ENCODE assay signal across 8 mouse cellular contexts in the genomic region with DNA sequence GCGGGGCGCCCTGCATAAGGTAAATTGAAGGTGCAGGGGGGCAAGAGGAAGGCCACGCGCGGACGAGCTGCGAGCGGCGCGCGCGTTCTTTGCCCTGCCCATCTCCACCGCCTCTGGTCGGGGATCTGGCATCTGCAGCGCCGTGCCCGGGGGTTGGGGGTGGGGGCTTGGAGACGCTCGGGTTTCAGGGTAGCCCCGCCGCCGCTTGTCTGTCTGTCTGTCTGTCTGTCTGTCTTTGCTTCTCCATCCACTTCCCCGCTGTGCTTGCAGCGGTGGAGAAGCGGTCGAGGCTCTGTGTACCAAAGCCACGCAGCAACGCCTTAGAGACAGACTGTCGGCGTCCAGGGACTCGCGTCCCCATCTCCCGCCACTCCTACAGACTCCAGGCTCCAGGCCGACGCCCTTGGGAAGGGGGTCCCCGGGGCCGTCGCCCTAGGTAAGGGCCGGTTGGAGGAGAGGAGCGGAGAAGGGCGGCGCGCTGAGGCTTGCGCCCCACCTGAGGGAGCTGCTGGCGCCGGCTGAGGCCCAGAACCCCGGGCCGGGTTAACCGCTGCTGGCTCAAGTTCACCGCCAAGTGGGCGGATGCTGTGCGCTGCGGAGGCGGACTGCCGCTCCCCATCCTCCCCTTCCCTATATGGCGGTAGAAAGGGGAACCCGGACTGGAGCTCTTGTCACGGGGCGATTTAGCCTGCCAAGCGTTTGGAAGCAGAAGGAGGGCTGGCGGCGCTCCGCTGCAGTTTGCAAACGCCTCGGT. TPM values are rescaled to one million over a fixed set of nuclear protein-coding genes. Genes with fewer than 3 reads are reported as not detected.
DNase-seq lines count a peak whose midpoint lies in the region; ATAC-seq and TF ChIP-seq lines count a peak whose summit lies in the region.

No protein-coding gene starts in this region.

- H3K79me2 ChIP-seq in macrophage (ENCODE audit: inconsistent target), result peaks cover 47% of the 10 kb centered on the region

- peak overlapping the region; percentile 93 for H3K9ac ChIP-seq in hindbrain, postnatal 0 days (replicated peaks; ENCODE audit: low read length)

- no peaks in the 10 kb centered on the region for H3K36me3 ChIP-seq in hindbrain, postnatal 0 days (ENCODE audit: insufficient read depth, low read length)
- H3K36me3 ChIP-seq in macrophage (ENCODE audit: inconsistent target), result no peaks in the 10 kb centered on the region

- peak; percentile 3; the same call in 1 of the 2 replicates for TF ChIP-seq CTCF in gastrocnemius, adult 2 months (IDR thresholded peaks at IDR 0.05)
- TF ChIP-seq CTCF in hindbrain, postnatal 0 days (IDR thresholded peaks at IDR 0.05; ENCODE audit: low read depth), result peak; percentile 18; the same call in 1 of the 2 replicates
- TF ChIP-seq CTCF in left cerebral cortex, adult 2 months (IDR thresholded peaks at IDR 0.05), result no peak; the same call in 1 of the 2 replicates

- peak overlapping the region; percentile 65 for H3K4me2 ChIP-seq in hindbrain, postnatal 0 days (ENCODE audit: low read depth, low read length)

- peaks cover 11% of the 10 kb centered on the region for H3K4me1 ChIP-seq in hindbrain, postnatal 0 days (ENCODE audit: insufficient read depth, low read length)

- WGBS in hindbrain, postnatal 0 days, result under 1% methylated on average over 63 of the region's 65 CpGs
- WGBS in macrophage (ENCODE audit: missing documents), result 2% methylated on average over 52 of the region's 65 CpGs

- H3K27me3 ChIP-seq in hindbrain, postnatal 0 days (ENCODE audit: insufficient read depth, low read length), result no peaks in the 10 kb centered on the region

- peak overlapping the region; percentile 96 for H3K27ac ChIP-seq in gastrocnemius, adult 2 months
- H3K27ac ChIP-seq in hindbrain, postnatal 0 days, result peak overlapping the region; percentile 97
- H3K27ac ChIP-seq in left cerebral cortex, adult 2 months, result peak overlapping the region; percentile 99
- peak overlapping the region; percentile 81 for H3K27ac ChIP-seq in macrophage

- DNase-seq in ZHBTc4 (ENCODE audit: low read depth, low spot score), result peak; percentile 75
- peak; percentile 92 for DNase-seq in gastrocnemius, adult 2 months
- peak; percentile 86 for DNase-seq in hindbrain, postnatal 0 days (ENCODE audit: low spot score)
- peak; percentile 82 for DNase-seq in left cerebral cortex, adult 2 months (ENCODE audit: extremely low spot score in 1 of 2, low spot score in 2 of 2)
- peak; percentile 46 for DNase-seq in retina, postnatal 7 days (ENCODE audit: low read depth, low spot score)
- DNase-seq in urinary bladder, adult 18-20 months (ENCODE audit: low spot score in 2 of 2), result peak; percentile 75 to 81

- peak; percentile 84 for ATAC-seq in common myeloid progenitor, adult 5-6 weeks (replicated peaks; ENCODE audit: low read depth, poor library complexity, severe bottlenecking)
- peak; percentile 84 for ATAC-seq in hindbrain, postnatal 0 days

- intact Hi-C loops in gastrocnemius, adult 2 months (cut with DNase I), result loop anchor here (1.0 to 5.0 kb wide), 2 partner anchors 31 to 65 kb away; no protein-coding TSS in a partner anchor
- intact Hi-C loops in left cerebral cortex, adult 2 months (cut with DNase I), result loop anchor here (1.0 to 10.0 kb wide), 4 partner anchors 32 to 732 kb away; partner anchors contain the start of genes AW549877 and Fbxo4

- H3K9me3 ChIP-seq in hindbrain, postnatal 0 days (ENCODE audit: low read length), result no peaks in the 10 kb centered on the region

- H3K4me3 ChIP-seq in gastrocnemius, adult 2 months, result peak overlapping the region; percentile 92
- H3K4me3 ChIP-seq in hindbrain, postnatal 0 days (ENCODE audit: low read length), result peak overlapping the region; percentile 92
- H3K4me3 ChIP-seq in left cerebral cortex, adult 2 months, result peak overlapping the region; percentile 75
- H3K4me3 ChIP-seq in macrophage (ENCODE audit: inconsistent target), result peak overlapping the region; percentile 57

RNA-seq across cellular contexts. Expression of gene Oxct1, which starts 0.8 kb away (rescaled TPM):
- total RNA-seq in common myeloid progenitor, adult 5-6 weeks (2017), result 243 and 253 TPM in 2 replicates
- total RNA-seq in gastrocnemius, adult 2 months (2021), result 100 to 1,000 TPM; 266 to 585 TPM
- total RNA-seq in hindbrain, postnatal 0 days (2014; rRNA removed), result 226 and 314 TPM in 2 replicates
- polyA plus RNA-seq in hindbrain, postnatal 0 days (2015; fragmentation: Nextera tagmentation; extraction: Ambion mirVana), result 457 and 505 TPM in 2 replicates
- 100 to 1,000 TPM; 279 to 316 TPM for total RNA-seq in left cerebral cortex, adult 2 months (2021)
- 100 to 1,000 TPM in 16 of 26 experiments, 10 to 100 TPM in 10; 12.4 to 180 (median 116) TPM for total RNA-seq in macrophage (2018; cell fraction: chromatin; rRNA removed)
- 100 to 1,000 TPM in 25 of 26 experiments, 10 to 100 TPM in 1; 99.3 to 249 (median 143) TPM for total RNA-seq in macrophage (2018; cell fraction: cytosol; rRNA removed)
- 100 to 1,000 TPM in 9 of 26 experiments, 10 to 100 TPM in 17; 32.2 to 149 (median 86.6) TPM for total RNA-seq in macrophage (2018; cell fraction: nucleus; rRNA removed)
- 105 to 181 TPM (median 181 TPM) in 3 replicates for polyA plus RNA-seq in macrophage (2018)

RNA-seq across cellular contexts. Expression of gene AW549877, which starts 31.5 kb away (rescaled TPM):
- total RNA-seq in common myeloid progenitor, adult 5-6 weeks (2017), result 15.3 and 15.8 TPM in 2 replicates
- 10 to 100 TPM; 12.6 to 13.4 TPM for total RNA-seq in gastrocnemius, adult 2 months (2021)
- total RNA-seq in hindbrain, postnatal 0 days (2014; rRNA removed), result 30.0 and 30.2 TPM in 2 replicates
- 23.6 and 26.2 TPM in 2 replicates for polyA plus RNA-seq in hindbrain, postnatal 0 days (2015; fragmentation: Nextera tagmentation; extraction: Ambion mirVana)
- total RNA-seq in left cerebral cortex, adult 2 months (2021), result 10 to 100 TPM; 46.6 to 47.1 TPM
- 100 to 1,000 TPM in 14 of 26 experiments, 10 to 100 TPM in 12; 61.5 to 189 (median 101) TPM for total RNA-seq in macrophage (2018; cell fraction: chromatin; rRNA removed)
- total RNA-seq in macrophage (2018; cell fraction: cytosol; rRNA removed), result 10 to 100 TPM; 16.2 to 37.2 (median 29.8) TPM
- 100 to 1,000 TPM in 8 of 26 experiments, 10 to 100 TPM in 18; 57.9 to 194 (median 86.7) TPM for total RNA-seq in macrophage (2018; cell fraction: nucleus; rRNA removed)
- polyA plus RNA-seq in macrophage (2018), result 16.8 to 41.7 TPM (median 25.7 TPM) in 3 replicates

RNA-seq across cellular contexts. Expression of gene Fbxo4, which starts 47.6 kb away (rescaled TPM):
- 9.8 and 19.3 TPM in 2 replicates for total RNA-seq in common myeloid progenitor, adult 5-6 weeks (2017)
- 1 to 10 TPM; 3.6 to 4.3 TPM for total RNA-seq in gastrocnemius, adult 2 months (2021)
- total RNA-seq in hindbrain, postnatal 0 days (2014; rRNA removed), result 12.6 and 14.7 TPM in 2 replicates
- polyA plus RNA-seq in hindbrain, postnatal 0 days (2015; fragmentation: Nextera tagmentation; extraction: Ambion mirVana), result 11.2 and 11.7 TPM in 2 replicates
- total RNA-seq in left cerebral cortex, adult 2 months (2021), result 1 to 10 TPM; 7.8 to 8.1 TPM
- 10 to 100 TPM in 20 of 26 experiments, 1 to 10 TPM in 6; 6.2 to 38.3 (median 17.2) TPM for total RNA-seq in macrophage (2018; cell fraction: chromatin; rRNA removed)
- total RNA-seq in macrophage (2018; cell fraction: cytosol; rRNA removed), result 10 to 100 TPM; 11.3 to 18.3 (median 15.4) TPM
- total RNA-seq in macrophage (2018; cell fraction: nucleus; rRNA removed), result 10 to 100 TPM in 21 of 26 experiments, 1 to 10 TPM in 5; 4.8 to 26.7 (median 14.4) TPM
- 10.2 to 17.3 TPM (median 14.7 TPM) in 3 replicates for polyA plus RNA-seq in macrophage (2018)

Comparison
In these comparisons a context has a peak if more than half of its experiments do, and no peak if none do; other contexts are left out.
1. Peak in every context shown above with its lines: DNase-seq, ATAC-seq, H3K4me3 ChIP-seq and H3K27ac ChIP-seq.